Mouse (Mus musculus) ovary, adult 18-20 months (tissue): ENCODE measurements around the gene Gsta2.
"Not testable (repeated sequence)": the region's sequence is repeated elsewhere in the genome, so short reads cannot be mapped to it uniquely, and the experiment has no call there.

Source experiments
- DNase-seq: peaks from one replicate; pipeline ENCODE4 v3.0.0; 2022; ENCODE audit warnings: low spot score, mixed read lengths

Gene Gsta2

GRCm38 (mm10) chr9:78355611-78356010, at the start of gene Gsta2:
TSS of gene Gsta2 (minus strand) at chr9:78355788.
- DNase-seq, result no peak

- no peak for DNase-seq
Measured at GRCm38 (mm10) chr9:78401596-78401995, 46.0 kb upstream of the Gsta2 start.

- DNase-seq, result no peak
Measured at GRCm38 (mm10) chr9:78400570-78400969, 45.0 kb upstream of the Gsta2 start.

- no peak for DNase-seq
Measured at GRCm38 (mm10) chr9:78396517-78396916, 40.9 kb upstream of the Gsta2 start.

- no peak for DNase-seq
Measured at GRCm38 (mm10) chr9:78395630-78396351, 40.2 kb upstream of the Gsta2 start, which contains the start of gene Ddx43. TSS of gene Ddx43 (plus strand) at chr9:78395777.

GRCm38 (mm10) chr9:78395244-78395629, 39.6 kb upstream of the Gsta2 start:
- DNase-seq, result no peak

GRCm38 (mm10) chr9:78394602-78395001, 39.0 kb upstream of the Gsta2 start:
- no peak for DNase-seq

GRCm38 (mm10) chr9:78393741-78394140, 38.2 kb upstream of the Gsta2 start:
- no peak for DNase-seq

GRCm38 (mm10) chr9:78389981-78390380, 34.4 kb upstream of the Gsta2 start:
- no peak for DNase-seq

- no peak for DNase-seq
Measured at GRCm38 (mm10) chr9:78386947-78387346, 31.4 kb upstream of the Gsta2 start.

GRCm38 (mm10) chr9:78385893-78386292, 30.3 kb upstream of the Gsta2 start:
- no peak for DNase-seq

GRCm38 (mm10) chr9:78378113-78378785, 22.7 kb upstream of the Gsta2 start, which contains the start of gene Ooep:
TSS of gene Ooep (minus strand) at chr9:78378725.
- no peak for DNase-seq

- no peak for DNase-seq
Measured at GRCm38 (mm10) chr9:78377546-78377945, 22.0 kb upstream of the Gsta2 start.

GRCm38 (mm10) chr9:78375486-78375885, 19.9 kb upstream of the Gsta2 start:
- DNase-seq, result no peak

GRCm38 (mm10) chr9:78374885-78375389, 19.3 kb upstream of the Gsta2 start:
- DNase-seq, result no peak

- DNase-seq, result no peak
Measured at GRCm38 (mm10) chr9:78374397-78374796, 18.8 kb upstream of the Gsta2 start.

- no peak for DNase-seq
Measured at GRCm38 (mm10) chr9:78372827-78373504, 17.4 kb upstream of the Gsta2 start.

GRCm38 (mm10) chr9:78371441-78371840, 15.9 kb upstream of the Gsta2 start:
- no peak for DNase-seq

- no peak for DNase-seq
Measured at GRCm38 (mm10) chr9:78369786-78370185, 14.2 kb upstream of the Gsta2 start.

- no peak for DNase-seq
Measured at GRCm38 (mm10) chr9:78369349-78369748, 13.8 kb upstream of the Gsta2 start.

- no peak for DNase-seq
Measured at GRCm38 (mm10) chr9:78368671-78369293, 13.2 kb upstream of the Gsta2 start.

- not testable (repeated sequence) for DNase-seq
Measured at GRCm38 (mm10) chr9:78367959-78368358, 12.4 kb upstream of the Gsta2 start, which contains the start of gene Dppa5a. TSS of gene Dppa5a (minus strand) at chr9:78368177.
